Mouse (Mus musculus) hindbrain, embryonic 14.5 days (tissue): ENCODE results near the gene Nxnl2. TPM values are rescaled to one million over a fixed set of nuclear protein-coding genes. Genes with fewer than 3 reads are reported as not detected.

ENCODE experiments used
- ATAC-seq: fragments of 200-750 bp; cut with Nextera tagmentation; 2 replicates; pipeline ENCODE4 v1.8.0; 2017; ENCODE audit warnings: moderate number of reproducible peaks, mild to moderate bottlenecking, moderate TSS enrichment, moderate library complexity; ENCODE audit not compliant: low FRiP score
- DNase-seq: peaks from one replicate; pipeline ENCODE4 v3.0.0-alpha.2; 2015; ENCODE audit warnings: low spot score
- H3K27ac ChIP-seq: fragments of 300-500 bp; sonication (generic); 2 replicates; pipeline ENCODE4 v1.5.1; 2014; ENCODE audit warnings: mild to moderate bottlenecking, moderate library complexity
- H3K27me3 ChIP-seq: fragments of 300-500 bp; sonication (generic); 2 replicates; pipeline ENCODE4 v1.6.1; 2014; ENCODE audit warnings: mild to moderate bottlenecking, low read length, mixed read lengths; ENCODE audit not compliant: control insufficient read depth, insufficient read depth
- H3K36me3 ChIP-seq: fragments of 300-500 bp; sonication (generic); replicated peaks from 2 replicates; pipeline ENCODE4 v1.6.1; 2014; ENCODE audit not compliant: control insufficient read depth, insufficient read depth
- H3K4me1 ChIP-seq: fragments of 300-500 bp; sonication (generic); replicated peaks from 2 replicates; pipeline ENCODE4 v1.6.1; 2014; ENCODE audit warnings: antibody characterized with exemption, low read length, mixed read lengths; ENCODE audit not compliant: control insufficient read depth, insufficient read depth
- H3K4me2 ChIP-seq: fragments of 300-500 bp; sonication (generic); replicated peaks from 2 replicates; pipeline ENCODE4 v1.6.1; 2014; ENCODE audit warnings: mild to moderate bottlenecking, moderate library complexity
- H3K4me3 ChIP-seq: fragments of 300-500 bp; sonication (generic); replicated peaks from 2 replicates; pipeline ENCODE4 v1.5.1; 2014; ENCODE audit warnings: mild to moderate bottlenecking, low read length
- H3K9ac ChIP-seq: fragments of 300-500 bp; sonication (generic); 2 replicates; pipeline ENCODE4 v1.6.1; 2014
- H3K9me3 ChIP-seq: fragments of 300-500 bp; sonication (generic); 2 replicates; pipeline ENCODE4 v1.6.1; 2016; ENCODE audit warnings: low read length; ENCODE audit not compliant: control insufficient read depth
- WGBS: fragments of 180-500 bp; shearing (Covaris S2); extraction: QIAGEN DNeasy Blood & Tissue Kit; methylation state at CpG from one replicate; pipeline ENCODE4 v1.1.7; 2014; 5-methylcytosine and 5-hydroxymethylcytosine counted together
- polyA plus RNA-seq: library from polyadenylated mRNA; unstranded; fragments of >200 nt; fragmentation: Nextera tagmentation; extraction: Ambion mirVana; gene quantifications from 2 replicates; pipeline ENCODE4 v1.2.1, GENCODE M21; 2014

Gene Nxnl2
- polyA plus RNA-seq, 1 experiment from 2014 or later, result 3.0 TPM

GRCm38 (mm10) chr13:51137702-51138031 is 33.2 kb upstream of the Nxnl2 start:
- no peak for DNase-seq
- H3K27ac ChIP-seq, result no peak overlapping the region
- H3K4me3 ChIP-seq, result no peak overlapping the region
- no peak for ATAC-seq
- H3K9me3 ChIP-seq, result no peaks in the 10 kb centered on the region
- no peaks in the 10 kb centered on the region for H3K27me3 ChIP-seq
- H3K4me1 ChIP-seq, result 0 out of 2 replicates have a peak, but pooled peaks cover 4% of the 10 kb centered on the region
- H3K36me3 ChIP-seq, result peaks cover 56% of the 10 kb centered on the region
- H3K4me2 ChIP-seq, result no peak overlapping the region
- no peak overlapping the region for H3K9ac ChIP-seq

DNA sequence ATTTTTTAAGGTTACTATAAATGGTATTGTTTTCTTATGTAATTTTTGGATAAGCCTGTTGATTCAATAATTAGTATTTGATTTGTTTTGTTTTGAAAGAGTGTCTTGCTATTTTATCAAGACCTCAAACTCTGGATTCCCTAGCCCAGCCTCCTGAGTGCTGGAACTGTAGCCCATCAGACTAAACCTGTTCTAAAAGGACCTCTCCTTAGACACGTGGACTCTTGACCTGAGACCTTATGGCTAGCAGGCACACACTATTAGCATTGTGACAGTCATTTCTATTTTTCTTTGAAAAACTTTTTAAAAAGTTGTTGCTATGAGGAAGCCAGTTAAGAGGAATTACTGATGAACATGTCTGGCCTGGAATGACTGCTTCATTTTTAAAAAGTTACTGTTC is 23.7 kb upstream of the Nxnl2 start:
- ATAC-seq (no peak), DNase-seq (no peak)
- H3K27ac ChIP-seq, result no peak overlapping the region
- no peak overlapping the region for H3K9ac ChIP-seq
- H3K4me1 ChIP-seq, result no peaks in the 10 kb centered on the region
- peaks cover 74% of the 10 kb centered on the region for H3K36me3 ChIP-seq
- no peaks in the 10 kb centered on the region for H3K27me3 ChIP-seq
- H3K4me2 ChIP-seq, result no peak overlapping the region
- H3K9me3 ChIP-seq, result no peaks in the 10 kb centered on the region
- WGBS, result 82% methylated on average over 1 of the region's 1 CpGs
- H3K4me3 ChIP-seq, result no peak overlapping the region

DNA sequence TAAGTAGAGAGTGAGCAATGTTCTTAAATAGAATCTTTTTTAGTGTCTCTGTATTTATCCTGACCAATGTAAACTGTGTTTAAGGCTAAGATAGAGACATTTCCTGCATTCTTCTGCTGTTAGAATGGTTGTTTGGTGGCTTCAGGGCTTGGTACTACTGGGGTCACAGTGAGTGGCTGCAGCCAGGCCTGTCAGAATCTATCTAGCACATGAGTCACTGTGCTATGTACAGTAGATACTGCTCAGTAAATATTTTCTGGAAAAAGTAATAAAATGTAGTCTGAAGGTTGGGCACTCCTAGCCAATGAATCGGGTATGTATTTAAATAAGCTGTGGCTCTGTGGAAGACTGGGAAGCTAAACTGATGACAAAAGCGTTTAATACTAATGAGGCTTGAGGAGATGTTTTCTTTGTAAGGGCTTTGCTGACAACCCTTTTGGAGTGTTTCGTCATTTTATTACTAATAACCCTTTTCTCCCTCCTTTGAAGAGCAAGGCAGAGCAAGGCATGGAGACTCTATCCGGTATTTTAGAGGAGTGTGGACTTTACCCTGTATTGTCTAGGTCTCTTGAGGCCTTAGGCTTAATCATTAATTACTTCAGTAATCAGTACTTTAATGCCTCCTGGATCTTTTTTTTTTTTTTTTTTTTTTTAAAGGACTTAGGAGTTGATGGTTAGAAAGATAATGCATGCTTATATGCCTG is 17.7 kb upstream of the Nxnl2 start:
- Histone ChIP-seq H3K27ac (no peak overlapping the region), H3K36me3 (peaks cover 60% of the 10 kb centered on the region), H3K4me2 (no peak overlapping the region), H3K4me1 (0 out of 2 replicates have a peak, but pooled peaks cover 3% of the 10 kb centered on the region), H3K27me3 (no peaks in the 10 kb centered on the region), H3K9ac (no peak overlapping the region), H3K4me3 (no peak overlapping the region), H3K9me3 (no peaks in the 10 kb centered on the region)
- no peak for ATAC-seq
- DNase-seq, result no peak
- 83% methylated on average over 4 of the region's 4 CpGs for WGBS

DNA sequence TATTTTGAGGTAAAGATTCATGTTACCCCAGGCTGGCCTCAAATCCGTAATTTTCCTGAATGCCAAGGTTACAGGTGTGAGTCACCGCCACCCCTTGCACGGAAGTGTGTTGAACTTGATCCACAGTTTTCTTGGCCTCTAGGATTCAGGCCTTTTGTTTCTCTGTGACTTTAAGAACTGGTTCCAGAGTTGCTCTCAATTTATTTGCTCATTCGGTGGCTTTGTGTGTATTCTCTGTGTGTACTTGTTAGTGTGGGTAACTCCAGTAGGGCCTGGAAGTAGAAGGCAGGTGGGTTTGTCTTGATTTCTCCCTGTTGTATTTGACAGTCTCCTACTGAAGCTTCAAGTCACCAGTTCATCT is 17.2 kb upstream of the Nxnl2 start:
- Histone ChIP-seq H3K4me1 (0 out of 2 replicates have a peak, but pooled peaks cover 3% of the 10 kb centered on the region), H3K27ac (no peak overlapping the region), H3K4me2 (no peak overlapping the region), H3K9ac (no peak overlapping the region), H3K27me3 (no peaks in the 10 kb centered on the region), H3K9me3 (no peaks in the 10 kb centered on the region), H3K4me3 (no peak overlapping the region), H3K36me3 (peaks cover 58% of the 10 kb centered on the region)
- ATAC-seq (no peak), DNase-seq (no peak)
- WGBS, result 94% methylated on average over 4 of the region's 4 CpGs

- H3K4me1 ChIP-seq, result 0 out of 2 replicates have a peak, but pooled peaks cover 3% of the 10 kb centered on the region
- H3K27me3 ChIP-seq, result no peaks in the 10 kb centered on the region
- H3K4me2 ChIP-seq, result no peak overlapping the region
- no peak overlapping the region for H3K9ac ChIP-seq
- ATAC-seq (no peak), DNase-seq (no peak)
- no peak overlapping the region for H3K4me3 ChIP-seq
- no peak overlapping the region for H3K27ac ChIP-seq
- peaks cover 41% of the 10 kb centered on the region for H3K36me3 ChIP-seq
- 91% methylated on average over 15 of the region's 15 CpGs for WGBS
- H3K9me3 ChIP-seq, result no peaks in the 10 kb centered on the region
Measured at GRCm38 (mm10) chr13:51155178-51156013, 15.4 kb upstream of the Nxnl2 start.

DNA sequence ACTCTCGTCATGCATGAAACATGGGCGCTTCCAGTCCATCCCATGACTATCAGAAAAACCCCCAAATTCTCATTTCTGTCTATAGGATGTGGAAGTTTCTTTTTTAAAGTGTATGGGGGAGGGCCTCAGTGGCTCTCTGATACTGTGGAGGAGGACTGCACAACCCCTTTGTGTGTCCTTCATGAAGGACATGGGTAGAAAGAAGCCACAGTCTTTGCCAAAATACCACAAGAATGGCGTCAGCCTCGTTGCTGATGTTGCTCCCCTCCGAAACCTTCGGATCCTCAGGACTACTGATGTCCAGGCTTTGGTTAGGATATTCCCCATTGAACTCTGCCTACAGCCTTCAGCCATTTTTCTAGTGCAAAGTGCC is 14.8 kb upstream of the Nxnl2 start:
- no peaks in the 10 kb centered on the region for H3K9me3 ChIP-seq
- WGBS, result 96% methylated on average over 6 of the region's 6 CpGs
- H3K36me3 ChIP-seq, result peaks cover 36% of the 10 kb centered on the region
- no peak for DNase-seq
- H3K4me3 ChIP-seq, result no peak overlapping the region
- H3K9ac ChIP-seq, result no peak overlapping the region
- H3K27me3 ChIP-seq, result no peaks in the 10 kb centered on the region
- H3K4me1 ChIP-seq, result 0 out of 2 replicates have a peak, but pooled peaks cover 3% of the 10 kb centered on the region
- no peak for ATAC-seq
- H3K27ac ChIP-seq, result no peak overlapping the region
- H3K4me2 ChIP-seq, result no peak overlapping the region

DNA sequence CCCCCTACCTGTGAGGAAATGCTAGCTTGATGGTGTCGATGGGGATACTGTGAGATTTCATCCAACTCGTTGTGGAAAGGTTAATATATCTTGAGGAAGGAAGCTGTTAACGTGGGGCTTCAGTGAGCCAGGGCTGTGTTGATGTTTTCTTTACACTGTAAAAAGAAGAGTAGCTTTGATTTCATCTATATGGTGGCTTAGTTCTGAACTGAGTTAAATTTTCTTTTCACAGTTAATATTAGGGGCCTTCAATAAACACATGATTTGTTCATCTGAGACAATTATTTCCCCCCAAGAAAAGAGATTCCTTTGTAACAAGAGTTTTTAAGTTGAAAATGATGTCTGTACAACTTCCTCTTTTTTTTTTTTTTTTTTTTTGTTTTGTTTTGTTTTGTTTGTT is 13.5 kb upstream of the Nxnl2 start:
- no peak overlapping the region for H3K9ac ChIP-seq
- 78% methylated on average over 3 of the region's 3 CpGs for WGBS
- no peak overlapping the region for H3K4me2 ChIP-seq
- H3K4me1 ChIP-seq, result 0 out of 2 replicates have a peak, but pooled peaks cover 3% of the 10 kb centered on the region
- no peaks in the 10 kb centered on the region for H3K9me3 ChIP-seq
- peaks cover 36% of the 10 kb centered on the region for H3K36me3 ChIP-seq
- ATAC-seq, result no peak
- no peak overlapping the region for H3K4me3 ChIP-seq
- no peaks in the 10 kb centered on the region for H3K27me3 ChIP-seq
- H3K27ac ChIP-seq, result no peak overlapping the region
- DNase-seq, result no peak

DNA sequence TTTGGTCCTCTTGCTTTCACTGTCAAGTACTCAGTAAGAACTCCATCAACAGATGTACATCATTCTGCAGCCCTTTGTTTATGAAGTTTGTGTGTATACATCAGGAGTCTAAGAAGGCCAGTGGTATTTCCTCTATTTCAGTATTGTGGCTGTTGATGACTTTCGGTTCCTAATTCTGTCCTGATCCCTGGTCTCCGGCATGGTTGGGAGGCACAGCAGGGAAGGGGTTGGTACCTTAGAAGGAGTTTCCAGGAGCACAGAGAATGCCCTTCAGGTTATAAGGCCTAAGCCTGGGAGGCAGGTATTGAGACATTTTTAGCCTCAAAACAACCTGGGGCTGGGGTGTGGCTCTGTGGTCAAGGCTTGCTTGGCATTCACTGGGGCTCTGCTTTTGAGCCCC is 9.2 kb upstream of the Nxnl2 start:
- 86% methylated on average over 2 of the region's 2 CpGs for WGBS
- H3K27ac ChIP-seq, result no peak overlapping the region

GRCm38 (mm10) chr13:51162246-51162645 is 8.6 kb upstream of the Nxnl2 start:
- H3K4me1 ChIP-seq, result no peaks in the 10 kb centered on the region
- H3K4me3 ChIP-seq, result no peak overlapping the region
- 85% methylated on average over 6 of the region's 6 CpGs for WGBS
- no peaks in the 10 kb centered on the region for H3K27me3 ChIP-seq
- H3K36me3 ChIP-seq, result no peaks in the 10 kb centered on the region
- no peaks in the 10 kb centered on the region for H3K9me3 ChIP-seq
- DNase-seq (no peak), ATAC-seq (no peak)
- no peak overlapping the region for H3K27ac ChIP-seq
- H3K4me2 ChIP-seq, result no peak overlapping the region
- no peak overlapping the region for H3K9ac ChIP-seq

More for the DNA sequence above, 9.2 kb upstream of the Nxnl2 start:
- DNase-seq (no peak), ATAC-seq (no peak)
- Histone ChIP-seq H3K9ac (no peak overlapping the region), H3K9me3 (no peaks in the 10 kb centered on the region), H3K27me3 (no peaks in the 10 kb centered on the region), H3K4me3 (no peak overlapping the region), H3K36me3 (no peaks in the 10 kb centered on the region), H3K4me1 (no peaks in the 10 kb centered on the region), H3K4me2 (no peak overlapping the region)
